Mouse (Mus musculus) C2C12 (cell line): ENCODE measurements around the gene Rfc2. TPM values are rescaled to one million over a fixed set of nuclear protein-coding genes. Genes with fewer than 3 reads are reported as not detected.

ENCODE experiments used
- H3K27me3 ChIP-seq: one replicate; pipeline ENCODE4 v1.6.1; 2011; ENCODE audit not compliant: control insufficient read depth, insufficient read depth, insufficient read length
- H3K36me3 ChIP-seq: one replicate; pipeline ENCODE4 v1.6.1; 2011; ENCODE audit not compliant: control insufficient read depth, insufficient read depth
- H3K4me3 ChIP-seq: one replicate; pipeline ENCODE4 v1.5.1; 2011; ENCODE audit warnings: mild to moderate bottlenecking, control low read depth; ENCODE audit not compliant: poor library complexity, insufficient read depth, severe bottlenecking
- H3K79me2 ChIP-seq: one replicate; pipeline ENCODE4 v1.6.1; 2011; ENCODE audit not compliant: control insufficient read depth, insufficient read depth
- H3K79me3 ChIP-seq: one replicate; pipeline ENCODE4 v1.6.1; 2011; ENCODE audit warnings: low read depth, control low read depth
- H3ac ChIP-seq: one replicate; pipeline ENCODE3; 2011; ENCODE audit warnings: low read depth; ENCODE audit not compliant: control insufficient read depth, insufficient read length
- CEBPB ChIP-seq: IDR thresholded peaks from one replicate; pipeline ENCODE4 v1.6.1; 2011; ENCODE audit warnings: low read depth, mild to moderate bottlenecking, control low read depth, moderate library complexity
- CTCF ChIP-seq: IDR thresholded peaks from one replicate; pipeline ENCODE4 v1.5.1; 2011; ENCODE audit not compliant: control insufficient read depth, insufficient read depth, insufficient read length
- FOSL1 ChIP-seq: IDR thresholded peaks from one replicate; pipeline ENCODE4 v1.8.0; 2011; ENCODE audit warnings: mild to moderate bottlenecking, low read length; ENCODE audit not compliant: poor library complexity, insufficient read depth, severe bottlenecking
- MAX ChIP-seq: IDR thresholded peaks from one replicate; pipeline ENCODE4 v1.6.1; 2011; ENCODE audit warnings: mild to moderate bottlenecking, control low read depth
- MYOD1 ChIP-seq: IDR thresholded peaks from one replicate; pipeline ENCODE4 v1.6.1; 2011; ENCODE audit warnings: low read depth; ENCODE audit not compliant: control insufficient read depth, insufficient read length
- MYOG ChIP-seq: IDR thresholded peaks from one replicate; pipeline ENCODE4 v1.6.1; 2011; ENCODE audit not compliant: control insufficient read depth, insufficient read length; ENCODE audit errors: extremely low read depth
- USF1 ChIP-seq: IDR thresholded peaks from one replicate; pipeline ENCODE4 v1.6.1; 2011; ENCODE audit warnings: low read depth, mild to moderate bottlenecking, control low read depth, moderate library complexity
- long read RNA-seq, 2 experiments: library from polyadenylated mRNA; unstranded; transcript quantifications; one replicate each; pipeline ENCODE4 v2.0.0; 2019 to 2020
- polyA plus RNA-seq: library from polyadenylated mRNA; unstranded; fragments of >200 nt; fragmentation: generic; extraction: Trizol; gene quantifications from one replicate; pipeline ENCODE4 v1.2.1, GENCODE M21; 2012; ENCODE audit warnings: missing spikeins

Gene Rfc2
- polyA plus RNA-seq = 140 TPM
- long read RNA-seq, experiment 1, full-length matches to known transcripts = 104 of 119 reads
- long read RNA-seq, experiment 1, partial matches to known transcripts = 8 of 119 reads
- long read RNA-seq, experiment 1, other reads (novel, unspliced or antisense) = 7 of 119 reads
- long read RNA-seq, experiment 2, full-length matches to known transcripts = 375 of 391 reads
- long read RNA-seq, experiment 2, partial matches to known transcripts = 1 of 391 reads
- long read RNA-seq, experiment 2, other reads (novel, unspliced or antisense) = 15 of 391 reads

GRCm38 (mm10) chr5:134581146-134581545 lies at the start of gene Rfc2:
Rfc2 (plus strand) TSS chr5:134581366.
- Histone ChIP-seq H3K79me3 (peaks cover 17% of the 10 kb centered on the region), H3K4me3 (no peak within 1 kb of the TSS), H3K79me2 (peaks cover 35% of the 10 kb centered on the region), H3K36me3 (peaks cover 5% of the 10 kb centered on the region), H3K27me3 (no peaks in the 10 kb centered on the region), H3ac (no peak within 1 kb of the TSS)
- no peak for TF ChIP-seq CEBPB

- H3K79me3 ChIP-seq = no peaks in the 10 kb centered on the region
- H3K27me3 ChIP-seq = no peaks in the 10 kb centered on the region
- no peaks in the 10 kb centered on the region for H3K79me2 ChIP-seq
- no peak overlapping the region for H3ac ChIP-seq
- TF ChIP-seq CEBPB (no peak), MYOG (no peak), USF1 (no peak)
- no peak overlapping the region for H3K4me3 ChIP-seq
- peaks cover 9% of the 10 kb centered on the region for H3K36me3 ChIP-seq
Measured at GRCm38 (mm10) chr5:134531585-134531984, 49.6 kb upstream of the Rfc2 start.

DNA sequence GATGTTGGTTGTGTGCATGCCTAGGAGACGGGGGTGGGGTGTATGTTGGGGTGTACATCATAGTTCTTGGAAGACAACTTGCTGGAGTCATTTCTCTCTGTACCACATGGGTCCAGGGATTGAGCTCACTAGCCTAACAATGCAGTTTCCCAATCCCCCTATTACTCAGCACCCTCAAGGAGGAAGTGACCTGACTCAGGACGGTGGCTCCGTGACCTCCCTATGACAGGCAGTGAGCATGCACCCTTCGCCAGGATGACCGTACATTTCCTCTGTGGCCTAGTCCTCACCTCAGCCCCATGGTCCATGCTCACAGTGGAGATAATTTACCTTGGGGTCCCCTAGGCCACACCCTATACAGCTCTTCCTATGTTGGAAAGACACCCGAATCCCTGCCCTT lies 48.7 kb upstream of the Rfc2 start:
- Histone ChIP-seq H3K79me3 (peaks cover 2% of the 10 kb centered on the region), H3K27me3 (no peaks in the 10 kb centered on the region), H3K36me3 (peaks cover 9% of the 10 kb centered on the region), H3ac (no peak overlapping the region), H3K4me3 (no peak overlapping the region), H3K79me2 (peaks cover 8% of the 10 kb centered on the region)
- TF ChIP-seq CTCF (no peak), MYOG (no peak), FOSL1 (no peak), MYOD1 (no peak), CEBPB (no peak), USF1 (no peak)

GRCm38 (mm10) chr5:134536036-134536435 lies 45.1 kb upstream of the Rfc2 start:
- peaks cover 39% of the 10 kb centered on the region for H3K79me2 ChIP-seq
- no peaks in the 10 kb centered on the region for H3K27me3 ChIP-seq
- H3K4me3 ChIP-seq = no peak overlapping the region
- TF ChIP-seq FOSL1 = no peak
- no peak for TF ChIP-seq MAX
- no peak for TF ChIP-seq MYOG
- no peak for TF ChIP-seq CTCF
- TF ChIP-seq MYOD1 = no peak
- peaks cover 14% of the 10 kb centered on the region for H3K79me3 ChIP-seq
- no peak overlapping the region for H3ac ChIP-seq
- H3K36me3 ChIP-seq = peaks cover 14% of the 10 kb centered on the region

DNA sequence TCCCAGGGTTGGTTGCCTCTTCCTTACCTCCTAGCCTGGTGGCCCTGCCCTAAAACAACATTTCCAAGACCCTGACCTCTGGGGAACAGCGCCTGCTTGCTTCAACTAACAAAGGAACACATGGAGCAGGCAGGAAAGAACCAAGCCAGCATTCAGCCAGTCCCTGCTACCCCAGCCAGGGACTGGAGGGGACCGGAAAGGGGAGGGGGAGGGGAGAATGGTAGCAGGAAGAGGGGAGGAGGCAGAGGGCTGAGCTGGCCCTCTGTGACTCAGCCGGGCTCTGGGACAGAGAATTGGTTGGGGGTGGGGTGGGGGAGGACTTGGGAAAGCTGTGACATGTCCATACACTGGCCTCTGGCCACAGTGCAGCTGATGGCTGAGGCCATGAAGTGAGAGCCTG lies 41.3 kb upstream of the Rfc2 start:
- peaks cover 6% of the 10 kb centered on the region for H3K36me3 ChIP-seq
- no peak overlapping the region for H3ac ChIP-seq

GRCm38 (mm10) chr5:134540881-134541280 lies 40.3 kb upstream of the Rfc2 start:
- Histone ChIP-seq H3K79me3 (peaks cover 24% of the 10 kb centered on the region), H3K4me3 (no peak overlapping the region), H3K36me3 (peaks cover 5% of the 10 kb centered on the region), H3K27me3 (no peaks in the 10 kb centered on the region), H3ac (no peak overlapping the region), H3K79me2 (peaks cover 82% of the 10 kb centered on the region)
- TF ChIP-seq MYOD1 (no peak), CTCF (no peak), MAX (no peak), MYOG (no peak), CEBPB (no peak), FOSL1 (no peak), USF1 (no peak)

More for the DNA sequence above, 41.3 kb upstream of the Rfc2 start:
- no peaks in the 10 kb centered on the region for H3K27me3 ChIP-seq
- H3K4me3 ChIP-seq = no peak overlapping the region
- peaks cover 21% of the 10 kb centered on the region for H3K79me3 ChIP-seq
- peaks cover 74% of the 10 kb centered on the region for H3K79me2 ChIP-seq
- TF ChIP-seq MYOD1 = no peak
- no peak for TF ChIP-seq FOSL1
- no peak for TF ChIP-seq MAX
- no peak for TF ChIP-seq CEBPB
- TF ChIP-seq MYOG = no peak
- no peak for TF ChIP-seq CTCF
- no peak for TF ChIP-seq USF1
